Mouse (Mus musculus): ENCODE results near the gene Id1.

The Id1 gene

DNA sequence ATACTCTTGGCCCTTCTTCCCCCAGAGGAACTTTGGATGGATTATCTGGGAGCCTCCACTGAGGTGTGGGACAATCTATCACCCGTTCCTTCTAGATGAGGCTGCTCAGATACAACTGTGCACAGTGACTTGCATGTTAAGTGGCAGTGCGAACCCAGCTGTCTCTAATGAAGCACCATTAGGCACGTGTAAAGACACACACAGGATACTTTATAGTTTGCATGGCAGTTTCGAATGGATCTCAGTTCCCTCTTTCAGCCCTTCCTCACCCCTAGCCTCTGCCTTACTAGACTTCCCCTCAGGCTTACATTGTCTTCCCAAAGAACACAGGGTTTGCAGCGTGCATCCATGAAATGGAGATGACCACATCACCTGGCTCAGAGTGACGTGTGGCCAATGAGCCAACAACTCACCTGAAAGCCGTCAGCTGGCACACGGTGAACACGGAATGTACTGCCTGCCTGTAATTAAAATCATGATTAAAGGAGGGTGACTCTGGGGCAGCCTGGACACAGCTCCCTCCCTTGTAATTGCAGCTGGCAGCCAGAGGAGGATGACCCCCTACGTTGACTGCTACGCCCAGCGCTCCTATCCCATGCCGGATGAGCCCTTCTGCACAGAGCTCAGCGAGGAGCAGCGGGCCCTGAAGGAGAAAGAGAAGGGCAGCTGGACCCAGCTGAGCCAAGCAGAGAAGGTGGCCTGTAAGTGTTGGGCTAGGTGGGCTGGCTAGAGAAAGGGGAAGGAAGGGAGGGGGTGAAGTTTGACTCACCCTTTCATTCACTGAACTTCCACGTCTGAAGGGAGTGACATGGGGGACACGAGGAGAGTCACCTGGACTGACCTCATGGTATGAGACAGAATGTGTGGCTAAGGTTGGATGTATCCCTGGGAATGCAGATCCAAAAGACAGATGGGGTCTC is 20.7 kb downstream of the Id1 start:
- CTCF ChIA-PET = interaction anchor here in 2 of 4 experiments (0.6 to 1.6 kb wide), 2 partner anchors 11 to 73 kb away, joined by 3 to 5 read pairs; no protein-coding TSS in a partner anchor
- POLR2A ChIA-PET = interaction anchor here in 2 of 4 experiments (0.8 to 1.6 kb wide), 5 partner anchors 8 to 64 kb away, joined by 3 to 5 read pairs (median 3); no protein-coding TSS in a partner anchor

DNA sequence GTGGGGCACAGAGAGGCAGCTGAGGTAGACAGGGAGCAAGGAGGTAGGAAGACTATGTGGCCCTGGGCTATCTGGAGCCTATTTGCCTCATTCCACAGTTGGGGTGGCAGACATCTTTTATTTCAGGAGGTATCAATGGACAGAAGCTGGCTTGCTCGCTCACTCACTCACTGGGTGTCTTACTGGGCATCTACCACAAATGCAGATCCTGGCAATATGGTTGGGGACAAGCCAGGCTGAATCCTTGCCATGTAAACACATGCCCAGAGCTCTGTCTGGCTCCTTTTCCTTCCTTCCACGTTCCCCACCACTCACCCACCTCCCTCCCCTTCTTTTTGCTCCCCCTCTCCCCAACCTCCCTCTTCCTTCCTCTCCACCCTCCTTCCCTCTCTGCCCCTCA is 21.4 kb downstream of the Id1 start:
- CTCF ChIA-PET = interaction anchor here in 2 of 4 experiments (1.1 to 1.6 kb wide), 2 partner anchors 10 to 12 kb away, joined by 5 to 7 read pairs; no protein-coding TSS in a partner anchor

GRCm38 (mm10) chr2:152758351-152758750 is 22.3 kb downstream of the Id1 start:
- POLR2A ChIA-PET = interaction anchor here in 1 of 4 experiments (0.5 to 1.2 kb wide), 3 partner anchors 46 to 187 kb away, joined by 3 read pairs; no protein-coding TSS in a partner anchor
- CTCF ChIA-PET = interaction anchor here in 2 of 4 experiments (0.6 to 1.1 kb wide), 2 partner anchors 9 to 54 kb away, joined by 3 to 7 read pairs; no protein-coding TSS in a partner anchor

More for the DNA sequence above, 21.4 kb downstream of the Id1 start:
- POLR2A ChIA-PET = interaction anchor here in 2 of 4 experiments (1.1 to 1.5 kb wide), 5 partner anchors 7 to 72 kb away, joined by 3 to 5 read pairs (median 3); no protein-coding TSS in a partner anchor

- ChIA-PET POLR2A (interaction anchor here (0.6 to 10.2 kb wide), 27 partner anchors 8 to 94 kb away, joined by 3 to 150 read pairs (median 4); partner anchors contain the start of genes Id1 (in 2 of the 4), Bcl2l1 (in 1 of the 4) and Cox4i2 (in 1 of the 4)), CTCF (interaction anchor here (0.6 to 2.6 kb wide), 15 partner anchors 9 to 430 kb away, joined by 3 to 13 read pairs (median 6); partner anchors contain the start of genes Bcl2l1 (in 1 of the 4), Cox4i2 (in 1 of the 4) and Id1 (in 1 of the 4))
These were observed 27.3 kb downstream of the Id1 start for GRCm38 (mm10) chr2:152763310-152763709.

DNA sequence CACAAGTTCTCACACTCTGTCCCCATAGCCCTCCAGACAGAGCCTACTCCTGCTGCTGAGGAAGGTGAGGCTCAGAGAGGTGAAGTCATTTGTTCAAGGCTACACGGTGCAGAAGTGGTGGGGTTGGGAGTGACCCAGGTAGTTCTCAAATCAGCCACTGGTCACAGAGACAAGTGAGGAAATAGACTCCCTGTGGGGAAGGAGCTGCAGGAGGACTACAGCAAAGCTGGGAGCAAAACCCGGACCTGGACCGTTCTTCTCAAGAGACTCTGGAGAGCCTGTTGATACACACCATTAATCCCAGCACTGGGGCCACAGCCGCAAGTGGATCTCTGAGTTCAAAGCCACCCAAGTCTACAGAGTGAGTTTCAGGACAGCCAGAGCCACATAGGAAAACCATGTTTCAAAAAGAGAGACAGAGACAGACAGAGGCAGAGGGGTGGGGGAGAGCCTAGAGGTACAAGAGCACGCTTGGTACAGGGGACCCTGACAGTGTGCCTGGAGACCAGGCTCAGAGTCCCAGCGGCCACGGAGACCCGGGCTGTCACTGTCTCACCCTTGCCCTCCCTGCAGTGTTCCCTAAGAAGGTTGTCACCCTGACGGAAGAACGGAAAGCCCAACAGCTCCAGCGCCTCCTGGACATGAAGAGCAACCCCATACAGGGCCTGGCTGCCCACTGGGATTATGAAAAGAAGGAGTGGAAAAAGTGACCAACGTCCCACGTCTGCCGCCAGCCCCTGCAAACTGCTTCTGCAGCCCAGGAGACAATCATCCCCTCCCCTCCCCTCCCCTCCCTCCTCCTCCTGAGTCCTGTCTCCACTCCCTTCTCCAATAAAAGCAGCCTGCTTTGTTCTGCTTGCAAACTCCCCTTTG is 28.4 kb downstream of the Id1 start:
- ChIA-PET POLR2A (interaction anchor here (0.6 to 10.2 kb wide), 25 partner anchors 8 to 1015 kb away, joined by 3 to 150 read pairs (median 5); partner anchors contain the start of genes Id1 (in 2 of the 4), Bcl2l1 (in 1 of the 4), Cox4i2 (in 1 of the 4) and Mcts2 (in 1 of the 4)), CTCF (interaction anchor here in 2 of 4 experiments (0.6 to 6.2 kb wide), 10 partner anchors 11 to 147 kb away, joined by 3 to 45 read pairs (median 5); partner anchors contain the start of genes Bcl2l1 (in 1 of the 2), Cox4i2 (in 1 of the 2), H13 (in 1 of the 2) and Tpx2 (in 1 of the 2))

GRCm38 (mm10) chr2:152765045-152765674 is 29.1 kb downstream of the Id1 start:
- ChIA-PET CTCF (interaction anchor here (0.6 to 6.2 kb wide), 25 partner anchors 10 to 149 kb away, joined by 3 to 102 read pairs (median 6); partner anchors contain the start of genes Cox4i2 (in 2 of the 4), H13 (in 2 of the 4), Bcl2l1 (in 1 of the 4) and Tpx2 (in 1 of the 4)), POLR2A (interaction anchor here (0.5 to 10.2 kb wide), 25 partner anchors 9 to 1132 kb away, joined by 3 to 150 read pairs (median 6); partner anchors contain the start of genes Id1 (in 2 of the 4) and Bcl2l1 (in 1 of the 4))

GRCm38 (mm10) chr2:152766387-152767123 is 30.5 kb downstream of the Id1 start:
- POLR2A ChIA-PET = interaction anchor here (0.6 to 10.2 kb wide), 40 partner anchors 8 to 1063 kb away, joined by 3 to 150 read pairs (median 6); partner anchors contain the start of genes Cox4i2 (in 3 of the 4), H13 (in 2 of the 4), Id1 (in 2 of the 4) and Bcl2l1 (in 1 of the 4)
- CTCF ChIA-PET = interaction anchor here (0.6 to 6.2 kb wide), 91 partner anchors 8 to 782 kb away, joined by 3 to 102 read pairs (median 5); partner anchors contain the start of genes Cox4i2 (in 3 of the 4), Bcl2l1 (in 2 of the 4), H13 (in 2 of the 4) and Id1 (in 1 of the 4)

- ChIA-PET POLR2A (interaction anchor here (0.5 to 10.2 kb wide), 44 partner anchors 10 to 423 kb away, joined by 3 to 150 read pairs (median 4); partner anchors contain the start of genes Cox4i2 (in 3 of the 4), H13 (in 2 of the 4), Mcts2 (in 2 of the 4) and Bcl2l1 (in 1 of the 4)), CTCF (interaction anchor here (0.6 to 6.2 kb wide), 58 partner anchors 9 to 355 kb away, joined by 3 to 102 read pairs (median 6); partner anchors contain the start of genes Bcl2l1 (in 2 of the 4), H13 (in 2 of the 4), Cox4i2 (in 1 of the 4) and Id1 (in 1 of the 4))
These were observed 31.7 kb downstream of the Id1 start for GRCm38 (mm10) chr2:152767618-152768271.

GRCm38 (mm10) chr2:152769677-152770076 is 33.6 kb downstream of the Id1 start:
- CTCF ChIA-PET = interaction anchor here in 3 of 4 experiments (0.7 to 6.2 kb wide), 8 partner anchors 22 to 100 kb away, joined by 3 to 102 read pairs (median 20); partner anchors contain the start of genes Bcl2l1 (in 1 of the 3) and H13 (in 1 of the 3)

GRCm38 (mm10) chr2:152771571-152771970 is 35.5 kb downstream of the Id1 start:
- ChIA-PET POLR2A (interaction anchor here (0.7 to 10.2 kb wide), 33 partner anchors 9 to 102 kb away, joined by 3 to 150 read pairs (median 6); partner anchors contain the start of genes Mcts2 (in 2 of the 4), Bcl2l1 (in 1 of the 4) and H13 (in 1 of the 4)), CTCF (interaction anchor here in 3 of 4 experiments (0.6 to 2.1 kb wide), 4 partner anchors 8 to 75 kb away, joined by 3 to 6 read pairs (median 4); no protein-coding TSS in a partner anchor)

More at GRCm38 (mm10) chr2:152769677-152770076, 33.6 kb downstream of the Id1 start:
- POLR2A ChIA-PET = interaction anchor here in 3 of 4 experiments (0.6 to 10.2 kb wide), 41 partner anchors 8 to 92 kb away, joined by 3 to 150 read pairs (median 4); partner anchors contain the start of genes Bcl2l1 (in 1 of the 3), Cox4i2 (in 1 of the 3) and Id1 (in 1 of the 3)

- CTCF ChIA-PET = interaction anchor here in 2 of 4 experiments (0.9 to 2.1 kb wide), 4 partner anchors 9 to 76 kb away, joined by 3 to 6 read pairs (median 4); no protein-coding TSS in a partner anchor
These were observed 36.2 kb downstream of the Id1 start for GRCm38 (mm10) chr2:152772231-152772630.

GRCm38 (mm10) chr2:152775357-152775756 is 39.3 kb downstream of the Id1 start:
- CTCF ChIA-PET = interaction anchor here in 3 of 4 experiments (0.6 to 1.7 kb wide), 6 partner anchors 9 to 222 kb away, joined by 3 to 8 read pairs (median 3); no protein-coding TSS in a partner anchor
- POLR2A ChIA-PET = interaction anchor here in 2 of 4 experiments (0.6 to 2.7 kb wide), 12 partner anchors 9 to 82 kb away, joined by 3 to 7 read pairs (median 3); no protein-coding TSS in a partner anchor

More at GRCm38 (mm10) chr2:152772231-152772630, 36.2 kb downstream of the Id1 start:
- POLR2A ChIA-PET = interaction anchor here (0.6 to 10.2 kb wide), 43 partner anchors 8 to 102 kb away, joined by 3 to 150 read pairs (median 4); partner anchors contain the start of genes Bcl2l1 (in 2 of the 4), Mcts2 (in 2 of the 4), H13 (in 1 of the 4) and Tpx2 (in 1 of the 4)

DNA sequence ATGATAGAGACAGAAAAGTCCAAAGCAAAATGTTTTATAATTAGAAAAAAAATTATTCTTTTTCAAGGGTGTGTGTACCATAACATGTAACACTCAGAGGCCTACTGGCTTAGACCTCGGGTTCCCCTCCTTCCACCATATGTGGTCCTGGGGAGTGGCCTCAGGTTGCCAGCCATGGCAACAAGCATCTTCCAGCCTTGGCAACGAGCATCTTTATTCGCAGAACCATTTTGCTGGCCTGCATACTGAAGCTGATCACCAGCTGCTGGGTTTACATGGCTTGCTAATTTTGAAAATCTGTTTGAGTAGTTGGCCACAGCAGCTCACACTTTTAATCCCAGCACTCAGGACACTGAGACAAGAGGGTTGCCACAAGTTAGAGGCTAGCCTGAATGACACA is 40.0 kb downstream of the Id1 start:
- ChIA-PET CTCF (interaction anchor here in 2 of 4 experiments (0.7 to 1.7 kb wide), 4 partner anchors 10 to 104 kb away, joined by 3 to 8 read pairs (median 3); no protein-coding TSS in a partner anchor), POLR2A (interaction anchor here in 3 of 4 experiments (0.6 to 2.7 kb wide), 16 partner anchors 12 to 278 kb away, joined by 3 to 7 read pairs (median 4); no protein-coding TSS in a partner anchor)

DNA sequence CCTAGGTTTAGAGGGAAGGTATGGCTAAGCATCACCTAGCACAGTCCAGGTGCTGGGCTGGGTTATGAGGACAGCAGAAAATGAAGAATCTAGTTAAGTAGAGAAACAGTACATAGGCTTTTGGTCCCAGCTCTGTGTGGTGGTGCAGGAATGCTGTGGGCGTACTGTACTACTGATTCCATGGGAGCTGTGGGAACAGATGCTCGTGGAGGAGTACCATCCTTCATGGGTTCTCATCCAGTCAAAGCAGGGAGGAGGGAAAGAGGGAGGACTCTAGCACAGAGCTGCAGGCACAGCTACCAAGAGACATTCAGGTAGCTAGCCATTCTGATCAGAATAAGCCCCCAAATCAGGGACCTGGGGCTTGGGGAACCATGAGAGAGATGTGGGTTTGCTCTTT is 40.4 kb downstream of the Id1 start:
- ChIA-PET POLR2A (interaction anchor here in 3 of 4 experiments (0.7 to 2.7 kb wide), 15 partner anchors 8 to 54 kb away, joined by 3 to 7 read pairs (median 4); no protein-coding TSS in a partner anchor), CTCF (interaction anchor here in 2 of 4 experiments (0.7 to 1.0 kb wide), 3 partner anchors 9 to 54 kb away, joined by 3 to 5 read pairs (median 3); no protein-coding TSS in a partner anchor)
